15 mouse cellular contexts compared by ENCODE assay signal in genomic region chr3:95499496-95500140, GRCm38 (mm10). TPM values are rescaled to one million over a fixed set of nuclear protein-coding genes. Genes with fewer than 3 reads are reported as not detected.
DNase-seq lines count a peak whose midpoint lies in the region; ATAC-seq and TF ChIP-seq lines count a peak whose summit lies in the region.
"Had no signal": no experiment of that assay in that cellular context is flagged by ENCODE, and none has a peak within 500 bp of the region (broad histone marks: within the 10 kb centered on the region; RNA-seq: fewer than 3 reads in every experiment).

No protein-coding gene starts in this region.

- no peak overlapping the region; the same call in 1 of the 2 replicates for H3K4me3 ChIP-seq in hindbrain, embryonic 12.5 days
- no peak overlapping the region for H3K4me3 ChIP-seq in hindbrain, embryonic 16.5 days (ENCODE audit: low read length)
- peak overlapping the region; percentile 28 for H3K4me3 ChIP-seq in embryonic facial prominence, embryonic 12.5 days
- peak overlapping the region; percentile 37 for H3K4me3 ChIP-seq in limb, embryonic 15.5 days
- H3K4me3 ChIP-seq in cerebellum, adult 2 months (replicated peaks; ENCODE audit: insufficient read depth, low read depth, low read length): no peak overlapping the region
- H3K4me3 ChIP-seq: erythroblast, embryonic 14.5 days had no signal

- DNase-seq in adipocyte (ENCODE audit: low spot score): peak; percentile 51
- no peak for DNase-seq in cerebellum, adult 2 months
- no peak for DNase-seq in adrenal gland, postnatal 25 days
- DNase-seq in kidney, postnatal 14 days: no peak
- DNase-seq: adrenal gland, adult 2 months; retina, postnatal 1 day; thymus, postnatal 36 days had no signal

- no peaks in the 10 kb centered on the region for H3K9me3 ChIP-seq in hindbrain, embryonic 12.5 days (replicated peaks)
- H3K9me3 ChIP-seq in hindbrain, embryonic 16.5 days (ENCODE audit: control insufficient read depth, low read length): no peaks in the 10 kb centered on the region
- no peaks in the 10 kb centered on the region for H3K9me3 ChIP-seq in embryonic facial prominence, embryonic 12.5 days
- H3K9me3 ChIP-seq in limb, embryonic 15.5 days: no peaks in the 10 kb centered on the region

- H3K4me2 ChIP-seq in hindbrain, embryonic 12.5 days (replicated peaks): peak overlapping the region; percentile 24; the same call in 1 of the 2 replicates
- H3K4me2 ChIP-seq in hindbrain, embryonic 16.5 days (ENCODE audit: low read length): no peak overlapping the region
- H3K4me2 ChIP-seq in embryonic facial prominence, embryonic 12.5 days (replicated peaks): peak overlapping the region; percentile 48
- peak overlapping the region; percentile 48 for H3K4me2 ChIP-seq in limb, embryonic 15.5 days

- no peak for TF ChIP-seq POLR2A in cerebellum, adult 2 months (IDR thresholded peaks at IDR 0.05; ENCODE audit: borderline replicate concordance, insufficient read depth, low read length)

- no peak for ATAC-seq in hindbrain, embryonic 12.5 days (ENCODE audit: low FRiP score)
- no peak for ATAC-seq in hindbrain, embryonic 16.5 days
- ATAC-seq in embryonic facial prominence, embryonic 12.5 days (ENCODE audit: insufficient number of reproducible peaks, insufficient read depth, low FRiP score, low TSS enrichment): no peak
- ATAC-seq in limb, embryonic 15.5 days (ENCODE audit: insufficient number of reproducible peaks, low FRiP score, low TSS enrichment, low read depth): no peak; the same call in 1 of the 2 replicates

- peaks cover 4% of the 10 kb centered on the region; the same call in 1 of the 2 replicates for H3K4me1 ChIP-seq in hindbrain, embryonic 12.5 days
- no peaks in the 10 kb centered on the region for H3K4me1 ChIP-seq in hindbrain, embryonic 16.5 days (ENCODE audit: control insufficient read depth, insufficient read depth, low read depth, low read length)
- peaks cover 13% of the 10 kb centered on the region; the same call in 1 of the 2 replicates for H3K4me1 ChIP-seq in embryonic facial prominence, embryonic 12.5 days
- peaks cover 6% of the 10 kb centered on the region for H3K4me1 ChIP-seq in limb, embryonic 15.5 days
- H3K4me1 ChIP-seq in cerebellum, adult 2 months (ENCODE audit: control insufficient read depth, insufficient read depth, low read length): no peaks in the 10 kb centered on the region

- TF ChIP-seq CTCF in cerebellum, adult 2 months (IDR thresholded peaks at IDR 0.05; ENCODE audit: borderline replicate concordance, insufficient read depth, low read depth, low read length): no peak

- 63% methylated on average over 10 of the region's 10 CpGs for WGBS in hindbrain, embryonic 12.5 days
- 77% methylated on average over 10 of the region's 10 CpGs for WGBS in hindbrain, embryonic 16.5 days
- WGBS in embryonic facial prominence, embryonic 12.5 days: 24% methylated on average over 10 of the region's 10 CpGs
- WGBS in limb, embryonic 15.5 days: 20% methylated on average over 10 of the region's 10 CpGs
- 64% methylated on average over 10 of the region's 10 CpGs for WGBS in cerebellum, adult 2 months

- no peaks in the 10 kb centered on the region for H3K27me3 ChIP-seq in hindbrain, embryonic 12.5 days
- no peaks in the 10 kb centered on the region for H3K27me3 ChIP-seq in hindbrain, embryonic 16.5 days (replicated peaks; ENCODE audit: control insufficient read depth, insufficient read depth, low read length)
- no peaks in the 10 kb centered on the region for H3K27me3 ChIP-seq in embryonic facial prominence, embryonic 12.5 days
- H3K27me3 ChIP-seq in limb, embryonic 15.5 days: no peaks in the 10 kb centered on the region
- H3K27me3 ChIP-seq in cerebellum, adult 2 months (ENCODE audit: control insufficient read depth, insufficient read depth, low read length): no peaks in the 10 kb centered on the region

- no peak overlapping the region for H3K27ac ChIP-seq in hindbrain, embryonic 12.5 days
- no peak overlapping the region for H3K27ac ChIP-seq in hindbrain, embryonic 16.5 days (ENCODE audit: low read depth, low read length)
- peak overlapping the region; percentile 87 for H3K27ac ChIP-seq in embryonic facial prominence, embryonic 12.5 days
- H3K27ac ChIP-seq in limb, embryonic 15.5 days: peak overlapping the region; percentile 85
- no peak overlapping the region for H3K27ac ChIP-seq in cerebellum, adult 2 months (ENCODE audit: insufficient read depth, low read length)

- no peak overlapping the region for H3K9ac ChIP-seq in hindbrain, embryonic 12.5 days
- H3K9ac ChIP-seq in hindbrain, embryonic 16.5 days (ENCODE audit: low read depth, low read length): no peak overlapping the region; the same call in 1 of the 2 replicates
- peak overlapping the region; percentile 39 for H3K9ac ChIP-seq in embryonic facial prominence, embryonic 12.5 days
- H3K9ac ChIP-seq in limb, embryonic 15.5 days: peak overlapping the region; percentile 31; the same call in 1 of the 2 replicates

- peaks cover 18% of the 10 kb centered on the region for H3K36me3 ChIP-seq in hindbrain, embryonic 12.5 days
- peaks cover 9% of the 10 kb centered on the region for H3K36me3 ChIP-seq in hindbrain, embryonic 16.5 days (ENCODE audit: control insufficient read depth, insufficient read depth, low read length)
- H3K36me3 ChIP-seq in embryonic facial prominence, embryonic 12.5 days: peaks cover 13% of the 10 kb centered on the region; the same call in 1 of the 2 replicates
- peaks cover 25% of the 10 kb centered on the region for H3K36me3 ChIP-seq in limb, embryonic 15.5 days

RNA-seq across cellular contexts. Expression of gene Ctsk, which starts 0.6 kb away (rescaled TPM):
- 18.3 and 20.2 TPM in 2 replicates for polyA plus RNA-seq in hindbrain, embryonic 12.5 days (2016; fragmentation: Nextera tagmentation; extraction: Ambion mirVana)
- polyA plus RNA-seq in hindbrain, embryonic 16.5 days (2015; fragmentation: Nextera tagmentation; extraction: Ambion mirVana): 8.4 and 10.0 TPM in 2 replicates
- polyA plus RNA-seq in embryonic facial prominence, embryonic 12.5 days (2016; fragmentation: Nextera tagmentation; extraction: Ambion mirVana): 20.2 and 25.7 TPM in 2 replicates
- 97.6 and 148 TPM in 2 replicates for polyA plus RNA-seq in limb, embryonic 15.5 days (2015; fragmentation: Nextera tagmentation; extraction: Ambion mirVana)
- 4.0 and 4.4 TPM in 2 replicates for polyA plus RNA-seq in cerebellum, adult 2 months (2012; rRNA removed)
- total RNA-seq in adrenal gland, postnatal 25 days (2021): 2.9 and 4.5 TPM in 2 replicates
- polyA plus RNA-seq: erythroblast, embryonic 14.5 days had no signal

RNA-seq across cellular contexts. Expression of gene Ctss, which starts 27.0 kb away (rescaled TPM):
- polyA plus RNA-seq in hindbrain, embryonic 12.5 days (2016; fragmentation: Nextera tagmentation; extraction: Ambion mirVana): 9.3 and 12.0 TPM in 2 replicates
- 11.6 and 16.3 TPM in 2 replicates for polyA plus RNA-seq in hindbrain, embryonic 16.5 days (2015; fragmentation: Nextera tagmentation; extraction: Ambion mirVana)
- 8.7 and 9.4 TPM in 2 replicates for polyA plus RNA-seq in embryonic facial prominence, embryonic 12.5 days (2016; fragmentation: Nextera tagmentation; extraction: Ambion mirVana)
- polyA plus RNA-seq in limb, embryonic 15.5 days (2015; fragmentation: Nextera tagmentation; extraction: Ambion mirVana): 20.9 and 23.8 TPM in 2 replicates
- 39.2 and 43.0 TPM in 2 replicates for polyA plus RNA-seq in cerebellum, adult 2 months (2012; rRNA removed)
- 14.1 and 20.2 TPM in 2 replicates for total RNA-seq in adrenal gland, postnatal 25 days (2021)

RNA-seq across cellular contexts. Expression of gene Hormad1, which starts 59.9 kb away (rescaled TPM):
- not detected in 2 replicates for polyA plus RNA-seq in hindbrain, embryonic 12.5 days (2016; fragmentation: Nextera tagmentation; extraction: Ambion mirVana)
- polyA plus RNA-seq in hindbrain, embryonic 16.5 days (2015; fragmentation: Nextera tagmentation; extraction: Ambion mirVana): not detected in 2 replicates
- polyA plus RNA-seq in embryonic facial prominence, embryonic 12.5 days (2016; fragmentation: Nextera tagmentation; extraction: Ambion mirVana): not detected in 2 replicates
- not detected in 2 replicates for polyA plus RNA-seq in limb, embryonic 15.5 days (2015; fragmentation: Nextera tagmentation; extraction: Ambion mirVana)
- not detected in 2 replicates for polyA plus RNA-seq in cerebellum, adult 2 months (2012; rRNA removed)
- total RNA-seq in adrenal gland, postnatal 25 days (2021): not detected in 2 replicates
- total RNA-seq: adrenal gland, adult 2 months; liver, adult 2 months; midbrain, postnatal 0 days had no signal
- polyA plus RNA-seq: adrenal gland, adult 2 months; erythroblast, embryonic 14.5 days; hindbrain, embryonic 11.5 days; liver, adult 2 months; midbrain, postnatal 0 days had no signal

Comparison
In these comparisons a context has a peak if more than half of its experiments do, and no peak if none do; other contexts are left out.
1. H3K27ac ChIP-seq: peak in embryonic facial prominence, embryonic 12.5 days (single experiment) and limb, embryonic 15.5 days (single experiment); none in hindbrain, embryonic 12.5 days (single experiment), hindbrain, embryonic 16.5 days (single experiment) and cerebellum, adult 2 months (single experiment).
2. H3K4me3 ChIP-seq: peak in embryonic facial prominence, embryonic 12.5 days (single experiment) and limb, embryonic 15.5 days (single experiment); none in hindbrain, embryonic 12.5 days (single experiment), hindbrain, embryonic 16.5 days (single experiment) and cerebellum, adult 2 months (single experiment).
3. H3K9ac ChIP-seq: peak in embryonic facial prominence, embryonic 12.5 days (single experiment) and limb, embryonic 15.5 days (single experiment); none in hindbrain, embryonic 12.5 days (single experiment) and hindbrain, embryonic 16.5 days (single experiment).